Mouse (Mus musculus): ENCODE measurements at regions not wholly inside any gene's neighbourhood (a gene's known extent, or its start where the extent isn't known, plus 50 kb on each side); places are given as distances from the start of the nearest gene placed in this dataset.

DNA sequence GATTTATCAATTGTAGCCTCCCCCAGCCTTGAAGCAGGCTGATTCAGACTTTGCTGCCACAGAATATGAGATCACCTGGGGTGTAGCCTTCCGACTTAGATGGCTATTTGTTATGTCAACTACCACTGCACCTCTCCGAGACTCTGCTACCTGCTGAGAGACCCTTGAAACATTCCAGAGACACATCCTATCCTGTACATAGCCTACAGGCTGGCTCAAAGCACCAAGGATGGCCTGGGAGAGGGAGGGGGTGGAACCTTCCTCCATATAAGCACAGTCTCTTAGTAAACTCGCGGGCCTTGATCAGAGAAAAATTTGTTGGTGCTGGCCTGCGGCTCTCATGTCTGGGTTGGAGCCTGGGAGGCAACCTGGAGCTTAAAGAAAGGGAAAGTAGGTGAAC, 349.8 kb downstream of the Dync2h1 start:
- TF ChIP-seq CTCF (IDR thresholded peaks at IDR 0.05; ENCODE audit: low read depth, low read length), result no peak
- TF ChIP-seq EP300 (IDR thresholded peaks at IDR 0.05; ENCODE audit: insufficient read depth, low read depth, low read length), result no peak
- TF ChIP-seq POLR2A (IDR thresholded peaks at IDR 0.05; ENCODE audit: insufficient read depth, low read length), result no peak

All from ES-Bruce4 (cell line).